Mouse (Mus musculus): ENCODE measurements at regions not wholly inside any gene's neighbourhood (a gene's known extent, or its start where the extent isn't known, plus 50 kb on each side); places are given as distances from the start of the nearest gene placed in this dataset.

GRCm38 (mm10) chr3:46343508-46343907 lies 104.5 kb downstream of the Pabpc4l start:
- TF ChIP-seq CTCF (IDR thresholded peaks at IDR 0.05; ENCODE audit: borderline replicate concordance, extremely low read depth, insufficient read depth, insufficient read length) (no peak), POLR2A (IDR thresholded peaks at IDR 0.05; ENCODE audit: borderline replicate concordance, extremely low read depth, insufficient read depth, insufficient read length, poor library complexity, severe bottlenecking) (no peak)
- no peak for DNase-seq (ENCODE audit: low read depth)

GRCm38 (mm10) chr3:46340648-46341280 lies 107.3 kb downstream of the Pabpc4l start:
- DNase-seq (ENCODE audit: low read depth): no peak
- TF ChIP-seq CTCF (IDR thresholded peaks at IDR 0.05; ENCODE audit: borderline replicate concordance, extremely low read depth, insufficient read depth, insufficient read length) (no peak), POLR2A (IDR thresholded peaks at IDR 0.05; ENCODE audit: borderline replicate concordance, extremely low read depth, insufficient read depth, insufficient read length, poor library complexity, severe bottlenecking) (no peak)

GRCm38 (mm10) chr3:46334519-46334918 lies 113.5 kb downstream of the Pabpc4l start:
- TF ChIP-seq CTCF (IDR thresholded peaks at IDR 0.05; ENCODE audit: borderline replicate concordance, extremely low read depth, insufficient read depth, insufficient read length) (no peak), POLR2A (IDR thresholded peaks at IDR 0.05; ENCODE audit: borderline replicate concordance, extremely low read depth, insufficient read depth, insufficient read length, poor library complexity, severe bottlenecking) (no peak)
- no peak for DNase-seq (ENCODE audit: low read depth)

DNA sequence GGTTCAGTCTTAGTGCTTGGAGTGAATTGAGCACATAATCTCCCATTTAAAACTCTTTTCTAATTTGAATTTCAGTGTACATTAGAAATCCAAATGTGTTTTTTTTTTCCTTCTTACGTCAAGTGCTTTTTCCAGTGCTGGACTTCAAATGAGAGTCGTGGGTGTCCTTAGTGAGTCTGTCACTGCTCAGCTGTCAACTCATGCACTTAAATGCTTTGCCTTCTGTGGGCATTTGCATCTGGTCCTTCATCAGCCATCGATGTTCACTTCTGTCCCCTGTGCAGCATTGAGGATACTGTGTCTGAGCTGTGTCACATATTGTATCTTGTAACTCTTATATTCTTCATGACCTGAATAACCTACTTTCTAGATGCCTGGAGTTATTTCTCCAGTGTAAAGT lies 123.1 kb downstream of the Pabpc4l start:
- peak; percentile 2 for DNase-seq (ENCODE audit: low read depth)
- TF ChIP-seq CTCF (IDR thresholded peaks at IDR 0.05; ENCODE audit: borderline replicate concordance, extremely low read depth, insufficient read depth, insufficient read length): no peak
- no peak for TF ChIP-seq POLR2A (IDR thresholded peaks at IDR 0.05; ENCODE audit: borderline replicate concordance, extremely low read depth, insufficient read depth, insufficient read length, poor library complexity, severe bottlenecking)

Measured in brain, embryonic 14.5 days (tissue).